Mouse (Mus musculus): ENCODE measurements at regions not wholly inside any gene's neighbourhood (a gene's known extent, or its start where the extent isn't known, plus 50 kb on each side); places are given as distances from the start of the nearest gene placed in this dataset.

DNA sequence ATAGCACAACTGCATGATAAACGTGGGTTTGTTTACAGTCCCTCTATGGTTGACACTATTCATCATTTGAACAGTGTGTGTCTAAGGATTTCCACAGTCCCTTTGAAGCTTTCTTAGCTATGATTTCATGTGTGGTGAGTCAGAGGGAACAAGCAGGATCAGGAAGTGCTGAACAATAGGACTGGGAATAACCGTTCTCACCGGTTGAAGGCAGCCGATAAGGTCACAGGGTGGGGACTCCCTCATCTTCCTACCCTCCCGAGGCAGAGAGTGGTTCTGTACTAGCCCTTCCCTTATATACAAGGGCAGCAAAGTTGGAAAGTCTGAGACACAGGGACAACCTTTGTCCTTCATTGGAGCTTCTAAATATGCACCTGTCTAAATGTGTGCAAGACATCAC lies 168.1 kb downstream of the Plk2 start:
- no peak for TF ChIP-seq HCFC1 (IDR thresholded peaks at IDR 0.05; ENCODE audit: borderline replicate concordance, insufficient read depth, low read length)
- TF ChIP-seq MAFK (IDR thresholded peaks at IDR 0.05; ENCODE audit: insufficient read depth, low read depth, low read length), result no peak
- no peak for TF ChIP-seq ZC3H11A (IDR thresholded peaks at IDR 0.05; ENCODE audit: borderline replicate concordance, low read depth, low read length)
- TF ChIP-seq CHD2 (IDR thresholded peaks at IDR 0.05; ENCODE audit: low read depth, low read length), result no peak

Data from ES-E14 (cell line).